Mouse (Mus musculus): ENCODE measurements around the gene Rnaseh2c. TPM values are rescaled to one million over a fixed set of nuclear protein-coding genes. Genes with fewer than 3 reads are reported as not detected.

Gene Rnaseh2c
- polyA plus RNA-seq, 1 experiment = 27.3 TPM

GRCm38 (mm10) chr19:5579971-5580370, 21.7 kb upstream of the Rnaseh2c start:
- H3K36me3 ChIP-seq (ENCODE audit: control insufficient read depth, insufficient read depth, low read length) = no peaks in the 10 kb centered on the region
- peaks cover 2% of the 10 kb centered on the region; the same call in 1 of the 2 replicates for H3K4me1 ChIP-seq (ENCODE audit: control insufficient read depth, insufficient read depth, low read length)
- H3K27me3 ChIP-seq (ENCODE audit: control insufficient read depth, insufficient read depth, low read length) = no peaks in the 10 kb centered on the region
- TF ChIP-seq POLR2A (IDR thresholded peaks at IDR 0.05; ENCODE audit: control insufficient read depth, low read depth, low read length) = no peak
- TF ChIP-seq CTCF (IDR thresholded peaks at IDR 0.05; ENCODE audit: control insufficient read depth, insufficient read depth, insufficient replicate concordance, low read depth, low read length) = no peak
- no peak overlapping the region for H3K4me3 ChIP-seq (ENCODE audit: control insufficient read depth, low read depth, low read length)
- no peak overlapping the region for H3K27ac ChIP-seq (ENCODE audit: control insufficient read depth, insufficient read depth, low read depth, low read length)

GRCm38 (mm10) chr19:5580776-5581175, 20.9 kb upstream of the Rnaseh2c start:
- Histone ChIP-seq H3K4me1 (ENCODE audit: control insufficient read depth, insufficient read depth, low read length) (peaks cover 2% of the 10 kb centered on the region; the same call in 1 of the 2 replicates), H3K27me3 (ENCODE audit: control insufficient read depth, insufficient read depth, low read length) (no peaks in the 10 kb centered on the region), H3K36me3 (ENCODE audit: control insufficient read depth, insufficient read depth, low read length) (no peaks in the 10 kb centered on the region), H3K4me3 (ENCODE audit: control insufficient read depth, low read depth, low read length) (no peak overlapping the region), H3K27ac (ENCODE audit: control insufficient read depth, insufficient read depth, low read depth, low read length) (no peak overlapping the region)
- no peak for TF ChIP-seq POLR2A (IDR thresholded peaks at IDR 0.05; ENCODE audit: control insufficient read depth, low read depth, low read length)
- TF ChIP-seq CTCF (IDR thresholded peaks at IDR 0.05; ENCODE audit: control insufficient read depth, insufficient read depth, insufficient replicate concordance, low read depth, low read length) = no peak

- Histone ChIP-seq H3K27ac (ENCODE audit: control insufficient read depth, insufficient read depth, low read depth, low read length) (no peak overlapping the region), H3K27me3 (ENCODE audit: control insufficient read depth, insufficient read depth, low read length) (no peaks in the 10 kb centered on the region), H3K36me3 (ENCODE audit: control insufficient read depth, insufficient read depth, low read length) (no peaks in the 10 kb centered on the region), H3K4me3 (ENCODE audit: control insufficient read depth, low read depth, low read length) (no peak overlapping the region), H3K4me1 (ENCODE audit: control insufficient read depth, insufficient read depth, low read length) (peaks cover 2% of the 10 kb centered on the region; the same call in 1 of the 2 replicates)
- TF ChIP-seq CTCF (IDR thresholded peaks at IDR 0.05; ENCODE audit: control insufficient read depth, insufficient read depth, insufficient replicate concordance, low read depth, low read length) (no peak), POLR2A (IDR thresholded peaks at IDR 0.05; ENCODE audit: control insufficient read depth, low read depth, low read length) (no peak)
Measured at GRCm38 (mm10) chr19:5581995-5582394, 19.7 kb upstream of the Rnaseh2c start.

DNA sequence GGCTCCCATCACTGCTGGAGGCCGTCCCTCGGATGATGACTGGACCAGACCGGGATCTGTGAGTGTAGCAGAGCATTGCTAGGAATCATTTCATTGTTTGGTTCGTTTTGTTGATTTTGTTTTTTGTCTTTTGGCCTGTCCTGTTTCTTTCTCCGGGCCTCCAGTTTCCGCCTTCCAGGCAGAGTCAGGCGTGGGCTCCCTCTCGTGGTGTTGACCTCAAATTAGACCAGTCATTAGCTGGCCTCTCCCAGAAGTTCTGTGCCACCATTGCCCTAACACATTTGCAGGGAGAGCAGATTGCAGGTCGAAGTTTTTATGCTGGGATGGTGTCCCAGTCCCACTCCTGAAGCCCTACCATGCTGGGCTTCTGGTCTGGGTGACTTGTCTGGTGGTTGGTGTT, 12.5 kb upstream of the Rnaseh2c start:
- no peak for TF ChIP-seq CTCF (IDR thresholded peaks at IDR 0.05; ENCODE audit: control insufficient read depth, insufficient read depth, insufficient replicate concordance, low read depth, low read length)
- TF ChIP-seq POLR2A (IDR thresholded peaks at IDR 0.05; ENCODE audit: control insufficient read depth, low read depth, low read length) = no peak
- H3K4me1 ChIP-seq (ENCODE audit: control insufficient read depth, insufficient read depth, low read length) = peaks cover 2% of the 10 kb centered on the region; the same call in 1 of the 2 replicates

DNA sequence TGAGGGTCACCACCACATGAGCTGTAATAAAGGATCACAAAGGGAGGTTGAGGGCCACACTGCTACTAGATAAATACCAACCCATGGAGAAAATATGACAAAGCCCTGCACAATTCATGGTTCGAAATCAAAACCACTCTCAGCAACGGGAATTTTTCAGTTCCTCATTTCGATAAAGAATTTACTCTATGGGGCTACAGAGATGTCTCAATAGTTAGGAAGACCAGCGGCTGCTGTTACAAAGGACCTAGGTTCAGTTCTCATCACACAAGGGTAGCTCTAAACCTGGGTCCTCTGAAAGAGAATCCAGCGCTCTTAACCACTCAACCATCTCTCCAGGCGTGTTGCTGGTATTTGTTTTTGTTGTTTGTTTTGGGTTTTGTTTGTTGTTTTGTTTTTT, 9.8 kb upstream of the Rnaseh2c start:
- no peaks in the 10 kb centered on the region for H3K4me1 ChIP-seq (ENCODE audit: control insufficient read depth, insufficient read depth, low read length)
- TF ChIP-seq CTCF (IDR thresholded peaks at IDR 0.05; ENCODE audit: control insufficient read depth, insufficient read depth, insufficient replicate concordance, low read depth, low read length) (no peak), POLR2A (IDR thresholded peaks at IDR 0.05; ENCODE audit: control insufficient read depth, low read depth, low read length) (no peak)
- no peaks in the 10 kb centered on the region for H3K27me3 ChIP-seq (ENCODE audit: control insufficient read depth, insufficient read depth, low read length)
- H3K4me3 ChIP-seq (ENCODE audit: control insufficient read depth, low read depth, low read length) = no peak overlapping the region
- H3K27ac ChIP-seq (ENCODE audit: control insufficient read depth, insufficient read depth, low read depth, low read length) = no peak overlapping the region
- no peaks in the 10 kb centered on the region for H3K36me3 ChIP-seq (ENCODE audit: control insufficient read depth, insufficient read depth, low read length)

More for the DNA sequence above, 12.5 kb upstream of the Rnaseh2c start:
- no peak overlapping the region for H3K4me3 ChIP-seq (ENCODE audit: control insufficient read depth, low read depth, low read length)
- H3K27me3 ChIP-seq (ENCODE audit: control insufficient read depth, insufficient read depth, low read length) = no peaks in the 10 kb centered on the region
- no peak overlapping the region for H3K27ac ChIP-seq (ENCODE audit: control insufficient read depth, insufficient read depth, low read depth, low read length)
- no peaks in the 10 kb centered on the region for H3K36me3 ChIP-seq (ENCODE audit: control insufficient read depth, insufficient read depth, low read length)

DNA sequence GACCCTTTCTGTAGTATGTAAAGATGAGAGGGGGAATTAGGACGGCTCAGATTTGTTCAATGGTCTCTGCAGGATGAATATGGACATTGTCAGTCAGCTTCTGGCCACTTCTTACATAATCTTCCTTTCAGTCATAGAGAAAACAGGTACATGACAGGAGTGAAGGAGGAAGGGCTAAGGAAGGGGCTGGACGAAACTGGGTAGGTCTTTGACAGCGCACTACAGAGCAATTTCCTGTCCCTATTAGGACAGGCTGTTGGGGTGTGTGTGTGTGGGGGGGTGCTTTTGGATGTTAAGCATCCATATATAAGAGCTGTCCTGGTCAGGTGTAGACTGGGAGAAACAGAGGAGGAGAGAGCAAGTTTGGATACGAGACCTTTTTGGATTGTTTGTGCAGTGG, 2.4 kb upstream of the Rnaseh2c start:
- Histone ChIP-seq H3K4me3 (ENCODE audit: control insufficient read depth, low read depth, low read length) (no peak overlapping the region), H3K4me1 (ENCODE audit: control insufficient read depth, insufficient read depth, low read length) (peaks cover 12% of the 10 kb centered on the region), H3K27me3 (ENCODE audit: control insufficient read depth, insufficient read depth, low read length) (no peaks in the 10 kb centered on the region), H3K36me3 (ENCODE audit: control insufficient read depth, insufficient read depth, low read length) (no peaks in the 10 kb centered on the region; the same call in 1 of the 2 replicates), H3K27ac (ENCODE audit: control insufficient read depth, insufficient read depth, low read depth, low read length) (no peak overlapping the region)
- TF ChIP-seq CTCF (IDR thresholded peaks at IDR 0.05; ENCODE audit: control insufficient read depth, insufficient read depth, insufficient replicate concordance, low read depth, low read length) = no peak
- no peak for TF ChIP-seq POLR2A (IDR thresholded peaks at IDR 0.05; ENCODE audit: control insufficient read depth, low read depth, low read length)

GRCm38 (mm10) chr19:5603664-5604063, 2.0 kb downstream of the Rnaseh2c start:
- H3K36me3 ChIP-seq (ENCODE audit: control insufficient read depth, insufficient read depth, low read length) = peaks cover 6% of the 10 kb centered on the region
- H3K4me3 ChIP-seq (ENCODE audit: control insufficient read depth, low read depth, low read length) = no peak overlapping the region
- H3K27me3 ChIP-seq (ENCODE audit: control insufficient read depth, insufficient read depth, low read length) = no peaks in the 10 kb centered on the region
- H3K27ac ChIP-seq (ENCODE audit: control insufficient read depth, insufficient read depth, low read depth, low read length) = no peak overlapping the region
- H3K4me1 ChIP-seq (ENCODE audit: control insufficient read depth, insufficient read depth, low read length) = peaks cover 12% of the 10 kb centered on the region
- no peak for TF ChIP-seq CTCF (IDR thresholded peaks at IDR 0.05; ENCODE audit: control insufficient read depth, insufficient read depth, insufficient replicate concordance, low read depth, low read length)
- no peak for TF ChIP-seq POLR2A (IDR thresholded peaks at IDR 0.05; ENCODE audit: control insufficient read depth, low read depth, low read length)

- no peak overlapping the region for H3K4me3 ChIP-seq (ENCODE audit: control insufficient read depth, low read depth, low read length)
- peaks cover 17% of the 10 kb centered on the region for H3K4me1 ChIP-seq (ENCODE audit: control insufficient read depth, insufficient read depth, low read length)
- H3K36me3 ChIP-seq (ENCODE audit: control insufficient read depth, insufficient read depth, low read length) = peaks cover 6% of the 10 kb centered on the region
- H3K27me3 ChIP-seq (ENCODE audit: control insufficient read depth, insufficient read depth, low read length) = no peaks in the 10 kb centered on the region
- H3K27ac ChIP-seq (ENCODE audit: control insufficient read depth, insufficient read depth, low read depth, low read length) = no peak overlapping the region
- TF ChIP-seq POLR2A (IDR thresholded peaks at IDR 0.05; ENCODE audit: control insufficient read depth, low read depth, low read length) = no peak
- no peak for TF ChIP-seq CTCF (IDR thresholded peaks at IDR 0.05; ENCODE audit: control insufficient read depth, insufficient read depth, insufficient replicate concordance, low read depth, low read length)
Measured at GRCm38 (mm10) chr19:5605126-5605525, 3.5 kb downstream of the Rnaseh2c start.

Measured in testis, adult 2 months (tissue).